Mouse (Mus musculus) left cerebral cortex, adult 18-20 months (tissue): ENCODE results near the gene Wnk4. TPM values are rescaled to one million over a fixed set of nuclear protein-coding genes. Genes with fewer than 3 reads are reported as not detected.

Source experiments
- DNase-seq, 2 experiments: peaks; one replicate each; pipeline ENCODE4 v3.0.0; 2021 to 2022; ENCODE audit warnings: low spot score in 2 of 2, mixed read lengths in 1 of 2
- long read RNA-seq, 2 experiments: library from polyadenylated mRNA; stranded (forward); transcript quantifications; one replicate each; pipeline ENCODE4 v2.0.0; 2021
- total RNA-seq, 2 experiments: library from RNA; stranded (reverse); gene quantifications; 2 replicates each; pipeline ENCODE4 v1.2.3; 2021

The Wnk4 gene
- 1 to 10 TPM; 7.0 to 8.8 TPM for total RNA-seq
- long read RNA-seq, experiment 1, partial matches to known transcripts = 2 of 5 reads
- long read RNA-seq, experiment 1, other reads (novel, unspliced or antisense) = 3 of 5 reads
- long read RNA-seq, experiment 2, partial matches to known transcripts = 3 of 6 reads
- long read RNA-seq, experiment 2, other reads (novel, unspliced or antisense) = 3 of 6 reads

GRCm38 (mm10) chr11:101259948-101260825 lies at the start of gene Wnk4:
Wnk4 (plus strand) TSS chr11:101260567.
- DNase-seq = no peak

GRCm38 (mm10) chr11:101211970-101212369 lies 48.4 kb upstream of the Wnk4 start:
- DNase-seq = no peak

GRCm38 (mm10) chr11:101216936-101217335 lies 43.4 kb upstream of the Wnk4 start:
- no peak for DNase-seq

- no peak for DNase-seq
These were observed 41.8 kb upstream of the Wnk4 start for GRCm38 (mm10) chr11:101218436-101219055.

- DNase-seq = no peak
These were observed 39.5 kb upstream of the Wnk4 start for GRCm38 (mm10) chr11:101220853-101221252.

GRCm38 (mm10) chr11:101221306-101221986 lies 38.9 kb upstream of the Wnk4 start:
- DNase-seq = no peak

- DNase-seq = no peak
These were observed 36.0 kb upstream of the Wnk4 start for GRCm38 (mm10) chr11:101224337-101224736.

- DNase-seq = no peak
These were observed 34.9 kb upstream of the Wnk4 start for GRCm38 (mm10) chr11:101225331-101226064.

GRCm38 (mm10) chr11:101226065-101226701 lies 34.2 kb upstream of the Wnk4 start, which contains the start of gene Ezh1:
Ezh1 (minus strand) TSS chr11:101226463.
- peak; percentile 86 to 92 for DNase-seq

- no peak for DNase-seq
These were observed 30.9 kb upstream of the Wnk4 start for GRCm38 (mm10) chr11:101229361-101229900.

GRCm38 (mm10) chr11:101230061-101230511 lies 30.3 kb upstream of the Wnk4 start:
- DNase-seq = no peak

- DNase-seq = no peak
These were observed 29.8 kb upstream of the Wnk4 start for GRCm38 (mm10) chr11:101230526-101230925.

GRCm38 (mm10) chr11:101230991-101231871 lies 29.1 kb upstream of the Wnk4 start:
- DNase-seq = no peak

- DNase-seq = no peak
These were observed 28.1 kb upstream of the Wnk4 start for GRCm38 (mm10) chr11:101232010-101232839.

- no peak for DNase-seq
These were observed 27.1 kb upstream of the Wnk4 start for GRCm38 (mm10) chr11:101233240-101233639.

GRCm38 (mm10) chr11:101234124-101234523 lies 26.2 kb upstream of the Wnk4 start:
- no peak for DNase-seq

GRCm38 (mm10) chr11:101235429-101235828 lies 24.9 kb upstream of the Wnk4 start:
- no peak for DNase-seq

GRCm38 (mm10) chr11:101236782-101237181 lies 23.6 kb upstream of the Wnk4 start:
- DNase-seq = no peak
